In genomic region chr5:104333231-104333640, GRCm38 (mm10) we compare ENCODE assay signal across 9 mouse cellular contexts. TPM values are rescaled to one million over a fixed set of nuclear protein-coding genes. Genes with fewer than 3 reads are reported as not detected.
DNase-seq lines count a peak whose midpoint lies in the region; ATAC-seq lines count a peak whose summit lies in the region.
"Had no signal": no experiment of that assay in that cellular context is flagged by ENCODE, and none has a peak within 500 bp of the region (broad histone marks: within the 10 kb centered on the region; RNA-seq: fewer than 3 reads in every experiment).

No protein-coding gene starts in this region.

- H3K27me3 ChIP-seq in intestine, embryonic 16.5 days (replicated peaks; ENCODE audit: control insufficient read depth, insufficient read depth, low read length), result peaks cover 5% of the 10 kb centered on the region; the same call in 1 of the 2 replicates
- H3K27me3 ChIP-seq in limb, embryonic 10.5 days (ENCODE audit: low read depth, poor library complexity, severe bottlenecking), result 0 out of 2 replicates have a peak, but pooled peaks cover 9% of the 10 kb centered on the region
- H3K27me3 ChIP-seq in midbrain, embryonic 15.5 days (replicated peaks), result no peaks in the 10 kb centered on the region

- H3K36me3 ChIP-seq in intestine, embryonic 16.5 days (ENCODE audit: control insufficient read depth, insufficient read depth, low read length), result no peaks in the 10 kb centered on the region
- H3K36me3 ChIP-seq in limb, embryonic 10.5 days, result no peaks in the 10 kb centered on the region
- H3K36me3 ChIP-seq in midbrain, embryonic 15.5 days (replicated peaks), result no peaks in the 10 kb centered on the region
- H3K36me3 ChIP-seq: embryonic facial prominence, embryonic 13.5 days had no signal

- WGBS in intestine, embryonic 16.5 days, result 37% methylated on average over 7 of the region's 7 CpGs
- 50% methylated on average over 7 of the region's 7 CpGs for WGBS in limb, embryonic 10.5 days
- WGBS in midbrain, embryonic 15.5 days, result 45% methylated on average over 7 of the region's 7 CpGs

- DNase-seq in ovary, postnatal 10 days (ENCODE audit: low spot score), result peak; percentile 19
- DNase-seq in ovary, adult 18-20 months (ENCODE audit: low spot score), result no peak
- DNase-seq in c-Kit-positive CD71-negative TER-119-negative erythroid progenitor cells, embryonic 14.5 days (ENCODE audit: low read depth), result peak; percentile 29
- DNase-seq in limb, embryonic 10.5 days (ENCODE audit: low spot score), result peak; percentile 54
- peak; percentile 47 for DNase-seq in thymus, postnatal 4 days

- no peak overlapping the region for H3K27ac ChIP-seq in intestine, embryonic 16.5 days (ENCODE audit: low read length)
- H3K27ac ChIP-seq in limb, embryonic 10.5 days, result no peak overlapping the region
- H3K27ac ChIP-seq in midbrain, embryonic 15.5 days, result no peak overlapping the region
- H3K27ac ChIP-seq: embryonic facial prominence, embryonic 13.5 days had no signal

- H3K4me3 ChIP-seq in intestine, embryonic 16.5 days (ENCODE audit: low read length), result no peak overlapping the region
- no peak overlapping the region for H3K4me3 ChIP-seq in limb, embryonic 10.5 days
- no peak overlapping the region for H3K4me3 ChIP-seq in midbrain, embryonic 15.5 days
- H3K4me3 ChIP-seq: embryonic facial prominence, embryonic 13.5 days had no signal

- ATAC-seq in frontal cortex, adult (ENCODE audit: low TSS enrichment), result peak; percentile 45
- peak; percentile 46 for ATAC-seq in intestine, embryonic 16.5 days
- ATAC-seq in midbrain, embryonic 15.5 days (replicated peaks), result peak; percentile 70

- H3K4me2 ChIP-seq in intestine, embryonic 16.5 days (ENCODE audit: low read depth, low read length), result no peak overlapping the region
- no peak overlapping the region for H3K4me2 ChIP-seq in midbrain, embryonic 15.5 days
- H3K4me2 ChIP-seq: embryonic facial prominence, embryonic 13.5 days had no signal

- H3K9ac ChIP-seq in intestine, embryonic 16.5 days (ENCODE audit: low read depth, low read length), result no peak overlapping the region
- H3K9ac ChIP-seq in midbrain, embryonic 15.5 days, result no peak overlapping the region
- H3K9ac ChIP-seq: embryonic facial prominence, embryonic 13.5 days had no signal

- H3K4me1 ChIP-seq in intestine, embryonic 16.5 days (ENCODE audit: control insufficient read depth, insufficient read depth, low read length), result no peaks in the 10 kb centered on the region
- 0 out of 2 replicates have a peak, but pooled peaks cover 3% of the 10 kb centered on the region for H3K4me1 ChIP-seq in limb, embryonic 10.5 days
- H3K4me1 ChIP-seq in midbrain, embryonic 15.5 days, result no peaks in the 10 kb centered on the region

- H3K9me3 ChIP-seq in intestine, embryonic 16.5 days (ENCODE audit: control insufficient read depth, low read length), result no peaks in the 10 kb centered on the region
- H3K9me3 ChIP-seq in limb, embryonic 10.5 days (replicated peaks), result no peaks in the 10 kb centered on the region
- H3K9me3 ChIP-seq in midbrain, embryonic 15.5 days, result no peaks in the 10 kb centered on the region
- H3K9me3 ChIP-seq: embryonic facial prominence, embryonic 13.5 days had no signal

RNA-seq across cellular contexts. Expression of gene Mepe, which starts 8.1 kb away (rescaled TPM):
- not detected in 2 replicates for polyA plus RNA-seq in intestine, embryonic 16.5 days (2015; fragmentation: Nextera tagmentation; extraction: Ambion mirVana)
- polyA plus RNA-seq in limb, embryonic 10.5 days (2016; fragmentation: Nextera tagmentation; extraction: Ambion mirVana), result not detected in 2 replicates
- not detected in 2 replicates for polyA plus RNA-seq in midbrain, embryonic 15.5 days (2015; fragmentation: Nextera tagmentation; extraction: Ambion mirVana)
- polyA plus RNA-seq: embryonic facial prominence, embryonic 13.5 days had no signal

RNA-seq across cellular contexts. Expression of gene Ibsp, which starts 34.3 kb away (rescaled TPM):
- 0.16 TPM in 1 of 2 replicates, not detected in the other for polyA plus RNA-seq in intestine, embryonic 16.5 days (2015; fragmentation: Nextera tagmentation; extraction: Ambion mirVana)
- polyA plus RNA-seq in limb, embryonic 10.5 days (2016; fragmentation: Nextera tagmentation; extraction: Ambion mirVana), result not detected in 2 replicates
- 0.23 and 0.24 TPM in 2 replicates for polyA plus RNA-seq in midbrain, embryonic 15.5 days (2015; fragmentation: Nextera tagmentation; extraction: Ambion mirVana)
